In the genomic region with DNA sequence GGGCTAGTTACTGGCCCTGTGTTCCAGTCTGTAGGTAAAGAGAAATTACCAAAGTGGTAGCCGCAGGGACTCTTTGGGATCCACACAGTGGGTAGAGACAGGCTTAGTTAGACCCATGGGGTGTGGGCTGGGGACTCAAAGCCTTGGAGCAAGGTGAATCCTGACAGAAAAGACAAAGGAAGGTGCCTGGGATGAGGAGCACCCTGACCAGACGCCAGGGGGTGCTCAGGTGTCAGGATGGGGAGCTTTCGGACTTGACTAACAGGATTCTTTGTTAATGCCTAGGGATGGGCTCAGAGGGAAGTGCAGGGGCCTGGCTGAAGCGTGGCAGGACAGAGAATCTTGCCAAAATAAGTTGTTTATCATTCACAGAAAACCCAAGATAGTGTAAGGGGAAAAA, we compare ENCODE assay signal across 8 mouse cellular contexts. TPM values are rescaled to one million over a fixed set of nuclear protein-coding genes. Genes with fewer than 3 reads are reported as not detected.
A peak's percentile ranks its signal among the peaks of the same experiment; 100 is the strongest.
DNase-seq lines count a peak whose midpoint lies in the region; ATAC-seq and TF ChIP-seq lines count a peak whose summit lies in the region.

No protein-coding gene starts in this region.

- H3K4me3 ChIP-seq in E14TG2a.4 (replicated peaks; ENCODE audit: low read length): no peak overlapping the region
- no peak overlapping the region for H3K4me3 ChIP-seq in embryonic facial prominence, embryonic 10.5 days
- H3K4me3 ChIP-seq in kidney, embryonic 15.5 days (replicated peaks): no peak overlapping the region
- H3K4me3 ChIP-seq in neural tube, embryonic 11.5 days (ENCODE audit: low read depth, low read length): no peak overlapping the region

- no peaks in the 10 kb centered on the region for H3K9me3 ChIP-seq in E14TG2a.4 (ENCODE audit: low read length)
- no peaks in the 10 kb centered on the region for H3K9me3 ChIP-seq in embryonic facial prominence, embryonic 10.5 days
- H3K9me3 ChIP-seq in kidney, embryonic 15.5 days (replicated peaks): no peaks in the 10 kb centered on the region
- H3K9me3 ChIP-seq in neural tube, embryonic 11.5 days (ENCODE audit: control insufficient read depth, low read length): no peaks in the 10 kb centered on the region

- no peak; the same call in 1 of the 2 replicates for ATAC-seq in kidney, embryonic 15.5 days (replicated peaks; ENCODE audit: low FRiP score)
- ATAC-seq in neural tube, embryonic 11.5 days (ENCODE audit: insufficient read depth, low FRiP score, low TSS enrichment): no peak

- H3K9ac ChIP-seq in kidney, embryonic 15.5 days: no peak overlapping the region
- H3K9ac ChIP-seq in neural tube, embryonic 11.5 days (ENCODE audit: low read length): no peak overlapping the region

- peak overlapping the region; percentile 38; the same call in 1 of the 2 replicates for H3K4me2 ChIP-seq in kidney, embryonic 15.5 days
- no peak overlapping the region for H3K4me2 ChIP-seq in neural tube, embryonic 11.5 days (ENCODE audit: low read depth)

- H3K4me1 ChIP-seq in E14TG2a.4 (replicated peaks; ENCODE audit: low read depth, low read length): peaks cover 16% of the 10 kb centered on the region
- peaks cover 60% of the 10 kb centered on the region for H3K4me1 ChIP-seq in embryonic facial prominence, embryonic 10.5 days
- H3K4me1 ChIP-seq in kidney, embryonic 15.5 days: peaks cover 59% of the 10 kb centered on the region
- peaks cover 20% of the 10 kb centered on the region for H3K4me1 ChIP-seq in neural tube, embryonic 11.5 days (ENCODE audit: control insufficient read depth, insufficient read depth, low read length)

- intact Hi-C loops in gastrocnemius, postnatal 14 days (cut with DNase I; ENCODE audit: low total_unique reads): no loop called here

- peak; percentile 61 for TF ChIP-seq CTCF in E14TG2a.4 (conservative IDR thresholded peaks at IDR 0.05; ENCODE audit: low read length)

- no peaks in the 10 kb centered on the region for H3K36me3 ChIP-seq in E14TG2a.4 (ENCODE audit: insufficient read depth, low read length)
- H3K36me3 ChIP-seq in embryonic facial prominence, embryonic 10.5 days (replicated peaks): no peaks in the 10 kb centered on the region
- no peaks in the 10 kb centered on the region for H3K36me3 ChIP-seq in kidney, embryonic 15.5 days
- H3K36me3 ChIP-seq in neural tube, embryonic 11.5 days (ENCODE audit: control insufficient read depth, insufficient read depth, low read length): no peaks in the 10 kb centered on the region

- peaks cover 22% of the 10 kb centered on the region for H3K27me3 ChIP-seq in E14TG2a.4 (ENCODE audit: insufficient read depth, low read length)
- no peaks in the 10 kb centered on the region for H3K27me3 ChIP-seq in embryonic facial prominence, embryonic 10.5 days (replicated peaks; ENCODE audit: low read depth, poor library complexity, severe bottlenecking)
- H3K27me3 ChIP-seq in kidney, embryonic 15.5 days: no peaks in the 10 kb centered on the region
- H3K27me3 ChIP-seq in neural tube, embryonic 11.5 days (ENCODE audit: control insufficient read depth, insufficient read depth, low read length): no peaks in the 10 kb centered on the region

- WGBS in embryonic facial prominence, embryonic 10.5 days: 18% methylated on average over 4 of the region's 4 CpGs
- 28% methylated on average over 4 of the region's 4 CpGs for WGBS in kidney, embryonic 15.5 days
- WGBS in neural tube, embryonic 11.5 days: 21% methylated on average over 4 of the region's 4 CpGs

- DNase-seq in gastrocnemius, postnatal 14 days: peak; percentile 65
- DNase-seq in gastrocnemius, adult 18-20 months (ENCODE audit: low spot score): no peak
- peak; percentile 76 for DNase-seq in embryonic facial prominence, embryonic 10.5 days (ENCODE audit: low spot score)
- DNase-seq in neural tube, embryonic 11.5 days (ENCODE audit: low spot score): peak; percentile 44
- no peak for DNase-seq in layer of hippocampus, adult 9-11 months
- DNase-seq in spleen, postnatal 14 days (ENCODE audit: low spot score in 2 of 2): no peak

- H3K27ac ChIP-seq in embryonic facial prominence, embryonic 10.5 days (replicated peaks): peak overlapping the region; percentile 89
- peak overlapping the region; percentile 97 for H3K27ac ChIP-seq in kidney, embryonic 15.5 days
- H3K27ac ChIP-seq in neural tube, embryonic 11.5 days (ENCODE audit: low read depth, low read length): 0 out of 2 replicates have a peak overlapping the region, but pooled peaks have one; percentile 11

RNA-seq across cellular contexts. Expression of gene Mrpl23, which starts 10.1 kb away (rescaled TPM):
- total RNA-seq in gastrocnemius, postnatal 14 days (2021): 1 to 10 TPM; 5.0 to 5.2 TPM
- 1 to 10 TPM; 1.7 to 1.9 TPM for total RNA-seq in gastrocnemius, adult 18-20 months (2021)
- 18.1 and 22.4 TPM in 2 replicates for polyA plus RNA-seq in embryonic facial prominence, embryonic 10.5 days (2016; fragmentation: Nextera tagmentation; extraction: Ambion mirVana)
- 25.8 and 26.8 TPM in 2 replicates for polyA plus RNA-seq in kidney, embryonic 15.5 days (2015; fragmentation: Nextera tagmentation; extraction: Ambion mirVana)
- 10.6 and 20.0 TPM in 2 replicates for polyA plus RNA-seq in neural tube, embryonic 11.5 days (2014; fragmentation: Nextera tagmentation; extraction: Ambion mirVana)

RNA-seq across cellular contexts. Expression of gene Tnnt3, which starts 23.7 kb away (rescaled TPM):
- total RNA-seq in gastrocnemius, postnatal 14 days (2021): over 10,000 TPM; 22,199 to 23,470 TPM
- total RNA-seq in gastrocnemius, adult 18-20 months (2021): over 10,000 TPM; 35,269 to 35,976 TPM
- 1.4 and 1.6 TPM in 2 replicates for polyA plus RNA-seq in embryonic facial prominence, embryonic 10.5 days (2016; fragmentation: Nextera tagmentation; extraction: Ambion mirVana)
- 23.5 and 46.2 TPM in 2 replicates for polyA plus RNA-seq in kidney, embryonic 15.5 days (2015; fragmentation: Nextera tagmentation; extraction: Ambion mirVana)
- 6.5 and 9.2 TPM in 2 replicates for polyA plus RNA-seq in neural tube, embryonic 11.5 days (2014; fragmentation: Nextera tagmentation; extraction: Ambion mirVana)

Comparison
In these comparisons a context has a peak if more than half of its experiments do, and no peak if none do; other contexts are left out.
1. DNase-seq: peak in gastrocnemius, postnatal 14 days (single experiment), embryonic facial prominence, embryonic 10.5 days (single experiment) and neural tube, embryonic 11.5 days (single experiment); none in gastrocnemius, adult 18-20 months (single experiment), layer of hippocampus, adult 9-11 months (single experiment) and spleen, postnatal 14 days (0 of 2).
2. H3K27ac ChIP-seq: peak in every context shown above with its lines; median percentile 97 in kidney, embryonic 15.5 days; 89 in embryonic facial prominence, embryonic 10.5 days; 11 in neural tube, embryonic 11.5 days.